Mouse (Mus musculus): ENCODE results near the gene Tarbp1.

DNA sequence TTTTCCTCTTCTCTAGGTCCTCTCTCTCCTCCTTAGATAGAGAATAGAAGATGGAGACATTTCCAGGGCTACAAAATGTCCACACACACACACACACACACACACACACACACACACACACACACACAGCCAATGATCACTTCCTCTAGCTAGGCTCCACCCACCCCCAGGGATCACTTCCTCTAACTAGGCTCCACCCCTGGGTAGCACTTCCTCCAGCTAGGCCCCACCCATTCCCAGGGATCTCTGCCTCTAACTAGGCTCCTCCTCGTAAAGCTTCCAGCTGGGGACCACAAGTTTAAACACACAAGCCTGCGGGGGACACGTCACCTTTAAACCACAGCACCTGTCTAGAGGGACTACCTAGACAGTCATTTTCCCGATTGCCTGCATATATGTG lies 87.3 kb downstream of the Tarbp1 start:
- no peak for TF ChIP-seq MAFK (IDR thresholded peaks at IDR 0.05; ENCODE audit: insufficient read depth, low read depth, low read length)
- no peak for TF ChIP-seq ZNF384 (IDR thresholded peaks at IDR 0.05; ENCODE audit: low read depth, low read length)
